ENCODE assay signal across 8 mouse cellular contexts in genomic region chr4:63215185-63215992, GRCm38 (mm10). TPM values are rescaled to one million over a fixed set of nuclear protein-coding genes. Genes with fewer than 3 reads are reported as not detected.
DNase-seq lines count a peak whose midpoint lies in the region; ATAC-seq and TF ChIP-seq lines count a peak whose summit lies in the region.

No protein-coding gene starts in this region.

- peaks cover 34% of the 10 kb centered on the region for H3K27me3 ChIP-seq in heart, embryonic 16.5 days (ENCODE audit: control insufficient read depth, insufficient read depth, low read length)
- peaks cover 48% of the 10 kb centered on the region for H3K27me3 ChIP-seq in neural tube, embryonic 15.5 days (replicated peaks)

- peak overlapping the region; percentile 73 for H3K9ac ChIP-seq in heart, embryonic 16.5 days (ENCODE audit: low read length)
- peak overlapping the region; percentile 69 for H3K9ac ChIP-seq in neural tube, embryonic 15.5 days (replicated peaks)

- TF ChIP-seq POLR2A in lung, adult 2 months (IDR thresholded peaks at IDR 0.05; ENCODE audit: borderline replicate concordance, extremely low read depth, low read depth, low read length): peak; percentile 32; the same call in 1 of the 2 replicates

- peak overlapping the region; percentile 95 for H3K4me2 ChIP-seq in heart, embryonic 16.5 days (ENCODE audit: low read depth, low read length)
- H3K4me2 ChIP-seq in neural tube, embryonic 15.5 days: peak overlapping the region; percentile 100

- no peaks in the 10 kb centered on the region for H3K36me3 ChIP-seq in heart, embryonic 16.5 days (ENCODE audit: control insufficient read depth, insufficient read depth)
- H3K36me3 ChIP-seq in neural tube, embryonic 15.5 days: no peaks in the 10 kb centered on the region

- peaks cover 21% of the 10 kb centered on the region for H3K4me1 ChIP-seq in heart, embryonic 16.5 days (ENCODE audit: control insufficient read depth, insufficient read depth, low read length)
- peaks cover 8% of the 10 kb centered on the region for H3K4me1 ChIP-seq in lung, adult 2 months (ENCODE audit: control insufficient read depth, insufficient read depth, low read length)
- peaks cover 37% of the 10 kb centered on the region for H3K4me1 ChIP-seq in neural tube, embryonic 15.5 days

- H3K4me3 ChIP-seq in heart, embryonic 16.5 days (ENCODE audit: low read length): peak overlapping the region; percentile 61
- peak overlapping the region; percentile 55 for H3K4me3 ChIP-seq in lung, adult 2 months (replicated peaks; ENCODE audit: extremely low read depth, low read depth, low read length)
- H3K4me3 ChIP-seq in neural tube, embryonic 15.5 days (replicated peaks): peak overlapping the region; percentile 62

- H3K9me3 ChIP-seq in heart, embryonic 16.5 days (replicated peaks; ENCODE audit: control insufficient read depth, low read length): no peaks in the 10 kb centered on the region
- H3K9me3 ChIP-seq in neural tube, embryonic 15.5 days (replicated peaks): no peaks in the 10 kb centered on the region

- 0 out of 2 replicates have a peak, but pooled peaks have one; percentile 47 for ATAC-seq in erythroid progenitor cell, adult 5-6 weeks (replicated peaks; ENCODE audit: low FRiP score, poor library complexity, severe bottlenecking)
- ATAC-seq in heart, embryonic 16.5 days (replicated peaks; ENCODE audit: extremely low read depth, insufficient read depth, low FRiP score): peak; percentile 15; the same call in 1 of the 2 replicates
- ATAC-seq in neural tube, embryonic 15.5 days (ENCODE audit: low FRiP score): peak; percentile 72

- TF ChIP-seq CTCF in lung, adult 2 months (IDR thresholded peaks at IDR 0.05; ENCODE audit: insufficient read depth, low read length): peak; percentile 64

- peak; percentile 81 for DNase-seq in CD4-positive, CD25-positive, alpha-beta regulatory T cell, adult 2 months (ENCODE audit: low read depth, low spot score)
- DNase-seq in brain, adult 2 months (ENCODE audit: low read depth, low spot score): peak; percentile 60
- DNase-seq in kidney, postnatal 25 days: peak; percentile 83 to 86
- peak; percentile 76 for DNase-seq in lung, adult 2 months
- DNase-seq in testis, postnatal 10 days (ENCODE audit: low spot score): peak; percentile 93

- WGBS in heart, embryonic 16.5 days: under 1% methylated on average over 58 of the region's 71 CpGs
- under 1% methylated on average over 70 of the region's 71 CpGs for WGBS in lung, adult 2 months
- WGBS in neural tube, embryonic 15.5 days: under 1% methylated on average over 67 of the region's 71 CpGs

- H3K27ac ChIP-seq in heart, embryonic 16.5 days (ENCODE audit: low read length): peak overlapping the region; percentile 24
- peak overlapping the region; percentile 37 for H3K27ac ChIP-seq in neural tube, embryonic 15.5 days (replicated peaks)

RNA-seq across cellular contexts. Expression of gene Col27a1, which starts 1.6 kb away (rescaled TPM):
- total RNA-seq in erythroid progenitor cell, adult 5-6 weeks (2015; ENCODE audit: low replicate concordance): 0.36 and 0.42 TPM in 2 replicates
- total RNA-seq in erythroid progenitor cell, adult 5-6 weeks (2017; ENCODE audit: low replicate concordance): under 0.01 TPM in 1 of 2 replicates, not detected in the other
- 3.0 and 4.5 TPM in 2 replicates for polyA plus RNA-seq in heart, embryonic 16.5 days (2015; fragmentation: Nextera tagmentation; extraction: Ambion mirVana)
- 11.2 and 11.5 TPM in 2 replicates for polyA plus RNA-seq in lung, adult 2 months (2012; rRNA removed)
- polyA plus RNA-seq in neural tube, embryonic 15.5 days (2015; fragmentation: Nextera tagmentation; extraction: Ambion mirVana): 2.8 and 4.5 TPM in 2 replicates

RNA-seq across cellular contexts. Expression of gene Kif12, which starts 43.5 kb away (rescaled TPM):
- total RNA-seq in erythroid progenitor cell, adult 5-6 weeks (2015; ENCODE audit: low replicate concordance): not detected in 2 replicates
- total RNA-seq in erythroid progenitor cell, adult 5-6 weeks (2017; ENCODE audit: low replicate concordance): not detected in 2 replicates
- polyA plus RNA-seq in heart, embryonic 16.5 days (2015; fragmentation: Nextera tagmentation; extraction: Ambion mirVana): 0.11 and 0.44 TPM in 2 replicates
- 0.11 TPM in 1 of 2 replicates, not detected in the other for polyA plus RNA-seq in lung, adult 2 months (2012; rRNA removed)
- 0.05 and 8.4 TPM in 2 replicates for polyA plus RNA-seq in neural tube, embryonic 15.5 days (2015; fragmentation: Nextera tagmentation; extraction: Ambion mirVana)

Comparison
In these comparisons a context has a peak if more than half of its experiments do, and no peak if none do; other contexts are left out.
1. Peak in every context shown above with its lines: DNase-seq, ATAC-seq, H3K4me3 ChIP-seq and H3K27ac ChIP-seq.
2. ATAC-seq: peak in every context shown above with its lines; median percentile 72 in neural tube, embryonic 15.5 days; 47 in erythroid progenitor cell, adult 5-6 weeks; 15 in heart, embryonic 16.5 days.